8 mouse cellular contexts compared by ENCODE assay signal in the genomic region with DNA sequence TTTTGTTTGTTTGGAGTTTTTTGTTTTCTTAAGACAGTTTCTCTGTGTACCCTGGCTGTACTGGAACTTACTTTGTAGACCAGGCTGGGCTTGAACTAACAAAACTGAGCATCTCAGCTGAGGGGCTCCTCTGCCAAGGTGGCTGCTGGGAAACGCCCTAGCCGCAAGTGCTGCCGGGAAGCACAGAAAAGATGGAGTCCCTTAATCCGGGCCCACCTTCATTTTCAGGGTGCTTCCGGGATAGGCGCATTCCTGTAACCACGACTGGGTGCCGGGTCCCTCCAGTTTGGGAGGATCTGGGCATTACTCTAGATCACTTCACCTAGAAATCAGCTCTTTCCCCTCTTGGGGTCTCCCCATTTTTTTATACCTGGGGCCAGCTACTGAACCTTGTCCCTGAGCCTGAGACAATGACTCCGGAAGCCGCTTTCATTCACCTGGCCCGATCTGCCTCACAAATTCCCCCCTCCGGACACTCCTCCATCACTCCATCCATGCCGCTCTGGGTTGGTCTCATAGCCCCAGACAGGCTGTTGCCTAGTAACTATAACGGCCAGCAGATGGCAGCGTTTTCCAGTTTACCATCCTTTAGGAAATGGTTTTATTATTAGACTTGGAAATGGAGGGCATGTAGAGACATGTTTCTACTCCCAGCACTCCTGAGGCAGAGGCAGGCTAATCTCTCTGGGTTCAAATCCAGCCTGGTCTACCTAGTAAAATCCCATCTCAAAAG. TPM values are rescaled to one million over a fixed set of nuclear protein-coding genes. Genes with fewer than 3 reads are reported as not detected.
DNase-seq lines count a peak whose midpoint lies in the region; ATAC-seq lines count a peak whose summit lies in the region.

No protein-coding gene starts in this region.

- no peaks in the 10 kb centered on the region for H3K36me3 ChIP-seq in neural tube, embryonic 15.5 days
- no peaks in the 10 kb centered on the region for H3K36me3 ChIP-seq in forebrain, embryonic 13.5 days (ENCODE audit: poor library complexity, severe bottlenecking)
- no peaks in the 10 kb centered on the region for H3K36me3 ChIP-seq in midbrain, embryonic 12.5 days

- no peak overlapping the region for H3K27ac ChIP-seq in neural tube, embryonic 15.5 days (replicated peaks)
- no peak overlapping the region for H3K27ac ChIP-seq in forebrain, embryonic 13.5 days
- H3K27ac ChIP-seq in midbrain, embryonic 12.5 days (replicated peaks): no peak overlapping the region

- DNase-seq in neural tube, embryonic 10.5 days (ENCODE audit: extremely low spot score, low spot score): peak; percentile 75
- peak; percentile 80 for DNase-seq in adrenal gland, postnatal 10 days
- DNase-seq in hindlimb bud, embryonic 11.5 days (ENCODE audit: extremely low spot score, low read depth, low spot score): peak; percentile 39
- peak; percentile 28 to 53 for DNase-seq in left cerebral cortex, postnatal 25 days (ENCODE audit: low spot score in 2 of 2)
- peak; percentile 32 to 43 for DNase-seq in thymus, adult 18-20 months

- H3K9ac ChIP-seq in neural tube, embryonic 15.5 days (replicated peaks): no peak overlapping the region
- no peak overlapping the region for H3K9ac ChIP-seq in forebrain, embryonic 13.5 days
- H3K9ac ChIP-seq in midbrain, embryonic 12.5 days (replicated peaks): no peak overlapping the region

- H3K4me2 ChIP-seq in neural tube, embryonic 15.5 days: no peak overlapping the region; the same call in 1 of the 2 replicates
- H3K4me2 ChIP-seq in forebrain, embryonic 13.5 days: peak overlapping the region; percentile 14; the same call in 1 of the 2 replicates
- H3K4me2 ChIP-seq in midbrain, embryonic 12.5 days (replicated peaks): 0 out of 2 replicates have a peak overlapping the region, but pooled peaks have one; percentile 7

- whole genome bisulfite sequencing in neural tube, embryonic 15.5 days: 29% methylated on average over 15 of the region's 15 CpGs
- WGBS in forebrain, embryonic 13.5 days: 24% methylated on average over 15 of the region's 15 CpGs
- WGBS in midbrain, embryonic 12.5 days: 23% methylated on average over 15 of the region's 15 CpGs

- intact Hi-C loops in left cerebral cortex, postnatal 25 days (cut with DNase I): loop anchor here (1.0 to 5.0 kb wide), 3 partner anchors 81 to 183 kb away; no protein-coding TSS in a partner anchor

- H3K4me3 ChIP-seq in neural tube, embryonic 15.5 days (replicated peaks): no peak overlapping the region
- H3K4me3 ChIP-seq in forebrain, embryonic 13.5 days: no peak overlapping the region
- H3K4me3 ChIP-seq in midbrain, embryonic 12.5 days: no peak overlapping the region

- no peaks in the 10 kb centered on the region for H3K9me3 ChIP-seq in neural tube, embryonic 15.5 days (replicated peaks)
- H3K9me3 ChIP-seq in forebrain, embryonic 13.5 days (replicated peaks): no peaks in the 10 kb centered on the region
- H3K9me3 ChIP-seq in midbrain, embryonic 12.5 days: no peaks in the 10 kb centered on the region

- H3K27me3 ChIP-seq in neural tube, embryonic 15.5 days (replicated peaks): 0 out of 2 replicates have a peak, but pooled peaks cover 8% of the 10 kb centered on the region
- no peaks in the 10 kb centered on the region for H3K27me3 ChIP-seq in forebrain, embryonic 13.5 days
- H3K27me3 ChIP-seq in midbrain, embryonic 12.5 days: peaks cover 7% of the 10 kb centered on the region; the same call in 1 of the 2 replicates

- no peak for ATAC-seq in neural tube, embryonic 15.5 days (ENCODE audit: low FRiP score)
- ATAC-seq in forebrain, embryonic 13.5 days: 0 out of 2 replicates have a peak, but pooled peaks have one; percentile 13
- 0 out of 2 replicates have a peak, but pooled peaks have one; percentile 23 for ATAC-seq in midbrain, embryonic 12.5 days (ENCODE audit: low FRiP score, low read depth)

- H3K4me1 ChIP-seq in neural tube, embryonic 15.5 days: peaks cover 3% of the 10 kb centered on the region
- no peaks in the 10 kb centered on the region for H3K4me1 ChIP-seq in forebrain, embryonic 13.5 days
- H3K4me1 ChIP-seq in midbrain, embryonic 12.5 days: no peaks in the 10 kb centered on the region

RNA-seq across cellular contexts. Expression of a gene that starts 4.8 kb away (rescaled TPM):
- polyA plus RNA-seq in neural tube, embryonic 15.5 days (2015; fragmentation: Nextera tagmentation; extraction: Ambion mirVana): 0.84 TPM in 1 of 2 replicates, not detected in the other
- under 1 TPM in 1 of 2 experiments, not detected in 1; 0.09 TPM for total RNA-seq in adrenal gland, postnatal 10 days (2021)
- not detected in 2 replicates for polyA plus RNA-seq in forebrain, embryonic 13.5 days (2015; fragmentation: Nextera tagmentation; extraction: Ambion mirVana)
- not detected for total RNA-seq in left cerebral cortex, postnatal 25 days (2021)
- polyA plus RNA-seq in midbrain, embryonic 12.5 days (2016; fragmentation: Nextera tagmentation; extraction: Ambion mirVana): not detected in 2 replicates

RNA-seq across cellular contexts. Expression of a gene that starts 15.5 kb away (rescaled TPM):
- not detected in 2 replicates for polyA plus RNA-seq in neural tube, embryonic 15.5 days (2015; fragmentation: Nextera tagmentation; extraction: Ambion mirVana)
- not detected for total RNA-seq in adrenal gland, postnatal 10 days (2021)
- not detected in 2 replicates for polyA plus RNA-seq in forebrain, embryonic 13.5 days (2015; fragmentation: Nextera tagmentation; extraction: Ambion mirVana)
- not detected for total RNA-seq in left cerebral cortex, postnatal 25 days (2021)
- polyA plus RNA-seq in midbrain, embryonic 12.5 days (2016; fragmentation: Nextera tagmentation; extraction: Ambion mirVana): 0.43 and 0.45 TPM in 2 replicates
